Mouse (Mus musculus) bone marrow, adult 2 months (tissue): ENCODE results near the gene Ttc7b.

ENCODE experiments used
- CTCF ChIP-seq: fragments of 200-500 bp; IDR thresholded peaks from 2 replicates; pipeline ENCODE4 v1.5.1; 2011; ENCODE audit warnings: low read length, control low read depth; ENCODE audit not compliant: control insufficient read depth, insufficient read depth
- POLR2A ChIP-seq: fragments of 200-500 bp; IDR thresholded peaks from 2 replicates; pipeline ENCODE4 v1.6.1; 2011; ENCODE audit warnings: low read depth, mild to moderate bottlenecking, control low read depth, low read length, borderline replicate concordance; ENCODE audit not compliant: control insufficient read depth

GRCm38 (mm10) chr12:100372785-100373184 lies 147.8 kb downstream of the Ttc7b start:
- no peak for TF ChIP-seq POLR2A
- no peak for TF ChIP-seq CTCF
